Mouse (Mus musculus): ENCODE measurements around the gene Triobp.

The Triobp gene

GRCm38 (mm10) chr15:79026511-79027290, 79.2 kb downstream of the Triobp start:
- peak; percentile 71; the same call in 1 of the 2 replicates for TF ChIP-seq GATA4 (IDR thresholded peaks at IDR 0.05; ENCODE audit: insufficient replicate concordance, low read length)

GRCm38 (mm10) chr15:79027291-79028205, 80.0 kb downstream of the Triobp start:
- no peak for TF ChIP-seq GATA4 (IDR thresholded peaks at IDR 0.05; ENCODE audit: insufficient replicate concordance, low read length)

GRCm38 (mm10) chr15:79028237-79028738, 80.8 kb downstream of the Triobp start, which contains the start of gene H1f0:
Gene H1f0, plus strand, starts transcription at chr15:79028450.
- TF ChIP-seq GATA4 (IDR thresholded peaks at IDR 0.05; ENCODE audit: insufficient replicate concordance, low read length), result no peak

GRCm38 (mm10) chr15:79028823-79029484, 81.4 kb downstream of the Triobp start:
- no peak for TF ChIP-seq GATA4 (IDR thresholded peaks at IDR 0.05; ENCODE audit: insufficient replicate concordance, low read length)

- TF ChIP-seq GATA4 (IDR thresholded peaks at IDR 0.05; ENCODE audit: insufficient replicate concordance, low read length), result no peak
These were observed 82.2 kb downstream of the Triobp start for GRCm38 (mm10) chr15:79029519-79030241.

- TF ChIP-seq GATA4 (IDR thresholded peaks at IDR 0.05; ENCODE audit: insufficient replicate concordance, low read length), result no peak
These were observed 83.3 kb downstream of the Triobp start for GRCm38 (mm10) chr15:79030551-79031435.

GRCm38 (mm10) chr15:79037913-79038328, 90.4 kb downstream of the Triobp start:
- no peak for TF ChIP-seq GATA4 (IDR thresholded peaks at IDR 0.05; ENCODE audit: insufficient replicate concordance, low read length)

- no peak for TF ChIP-seq GATA4 (IDR thresholded peaks at IDR 0.05; ENCODE audit: insufficient replicate concordance, low read length)
These were observed 90.8 kb downstream of the Triobp start for GRCm38 (mm10) chr15:79038331-79038730.

GRCm38 (mm10) chr15:79038853-79039252, 91.3 kb downstream of the Triobp start:
- TF ChIP-seq GATA4 (IDR thresholded peaks at IDR 0.05; ENCODE audit: insufficient replicate concordance, low read length), result no peak

- TF ChIP-seq GATA4 (IDR thresholded peaks at IDR 0.05; ENCODE audit: insufficient replicate concordance, low read length), result no peak
These were observed 93.2 kb downstream of the Triobp start for GRCm38 (mm10) chr15:79040501-79041416.

- no peak for TF ChIP-seq GATA4 (IDR thresholded peaks at IDR 0.05; ENCODE audit: insufficient replicate concordance, low read length)
These were observed 94.1 kb downstream of the Triobp start, which contains the start of gene Galr3 for GRCm38 (mm10) chr15:79041585-79041984. Gene Galr3, plus strand, starts transcription at chr15:79041885.

- no peak for TF ChIP-seq GATA4 (IDR thresholded peaks at IDR 0.05; ENCODE audit: insufficient replicate concordance, low read length)
These were observed 95.4 kb downstream of the Triobp start for GRCm38 (mm10) chr15:79042721-79043491.
